Mouse (Mus musculus) bone marrow, adult 2 months (tissue): ENCODE measurements around the gene Gm436. TPM values are rescaled to one million over a fixed set of nuclear protein-coding genes. Genes with fewer than 3 reads are reported as not detected.

Experiments used
- H3K27ac ChIP-seq: fragments of 200-500 bp; 2 replicates; pipeline ENCODE4 v1.5.1; 2012; ENCODE audit warnings: low read depth, mild to moderate bottlenecking, control low read depth, inconsistent platforms, low read length; ENCODE audit not compliant: control insufficient read depth, poor library complexity, insufficient read depth
- H3K4me1 ChIP-seq: fragments of 200-500 bp; 2 replicates; pipeline ENCODE4 v1.6.1; 2011; ENCODE audit warnings: low read length; ENCODE audit not compliant: control insufficient read depth, insufficient read depth
- H3K4me3 ChIP-seq: fragments of 200-500 bp; replicated peaks from 2 replicates; pipeline ENCODE3; 2011; ENCODE audit warnings: mild to moderate bottlenecking, low read depth, low read length, control low read depth; ENCODE audit not compliant: control insufficient read depth
- CTCF ChIP-seq: fragments of 200-500 bp; IDR thresholded peaks from 2 replicates; pipeline ENCODE4 v1.5.1; 2011; ENCODE audit warnings: low read length, control low read depth; ENCODE audit not compliant: control insufficient read depth, insufficient read depth
- POLR2A ChIP-seq: fragments of 200-500 bp; IDR thresholded peaks from 2 replicates; pipeline ENCODE4 v1.6.1; 2011; ENCODE audit warnings: low read depth, mild to moderate bottlenecking, control low read depth, low read length, borderline replicate concordance; ENCODE audit not compliant: control insufficient read depth
- WGBS: fragments of 180-500 bp; shearing (Covaris S2); methylation state at CpG from one replicate; pipeline ENCODE4 v1.1.7; 2018; 5-methylcytosine and 5-hydroxymethylcytosine counted together
- polyA plus RNA-seq: library from polyadenylated mRNA; stranded (reverse); fragments of >200 nt; gene quantifications from 2 replicates; pipeline ENCODE4 v1.2.4, GENCODE M21; 2011; ENCODE audit warnings: low replicate concordance; ENCODE audit not compliant: missing spikeins, insufficient read depth, insufficient read length

The Gm436 gene
- polyA plus RNA-seq: not detected in 2 replicates

DNA sequence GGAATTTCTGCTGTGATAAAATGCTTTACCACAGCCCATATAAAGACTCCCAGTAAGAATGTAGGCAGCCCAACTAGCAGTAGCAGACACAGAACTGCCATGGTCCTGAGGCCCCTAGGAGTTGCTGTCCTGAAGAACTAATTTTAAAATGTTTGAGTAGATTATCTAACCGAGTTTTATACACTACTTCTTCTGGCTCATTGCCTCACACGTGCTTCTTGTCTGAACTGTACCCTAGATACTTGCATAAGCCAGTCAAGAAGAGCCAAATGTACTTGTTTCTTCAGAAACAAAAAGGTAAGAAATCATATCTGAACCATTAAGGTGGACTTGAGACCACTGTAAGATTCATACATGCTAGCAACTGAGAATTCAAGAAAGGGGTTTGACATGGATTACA, at the start of gene Gm436:
Gene Gm436, minus strand, starts transcription at position 101 of the 400 bp plus-strand sequence.
- 53% methylated on average over 2 of the region's 2 CpGs for WGBS
- Histone ChIP-seq H3K4me3 (no peak within 1 kb of the TSS), H3K27ac (no peak within 1 kb of the TSS), H3K4me1 (no peaks in the 10 kb centered on the region)
- no peak for TF ChIP-seq POLR2A

- TF ChIP-seq POLR2A: no peak
- no peak for TF ChIP-seq CTCF
- WGBS: 70% methylated on average over 1 of the region's 1 CpGs
- H3K27ac ChIP-seq: no peak within 1 kb of the TSS
- no peaks in the 10 kb centered on the region for H3K4me1 ChIP-seq
- no peak within 1 kb of the TSS for H3K4me3 ChIP-seq
Measured at GRCm38 (mm10) chr4:144721304-144721703, 35.1 kb upstream of the Gm436 start, which contains the start of gene Gm13178. Gm13178 (minus strand) TSS chr4:144721404.

DNA sequence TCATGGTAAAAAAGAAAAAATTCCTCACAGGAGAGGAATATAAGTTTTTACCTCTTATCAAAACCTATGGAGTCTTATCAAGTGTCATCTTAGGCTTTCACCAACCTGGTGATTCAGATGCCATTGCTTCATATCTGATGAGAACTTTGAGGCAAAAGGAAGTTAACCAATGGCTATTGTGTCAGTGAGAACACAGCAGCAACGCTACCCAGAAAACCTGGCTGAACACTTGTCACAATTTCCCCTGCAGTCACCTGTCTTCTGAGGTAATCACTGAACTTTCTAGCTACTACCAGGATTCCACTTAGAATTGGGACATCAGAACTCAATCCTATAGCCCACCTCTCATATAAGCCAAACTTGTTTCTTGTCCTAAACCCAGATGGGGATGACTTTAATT, 33.5 kb upstream of the Gm436 start:
- TF ChIP-seq CTCF: no peak
- TF ChIP-seq POLR2A: no peak
- Histone ChIP-seq H3K27ac (no peak overlapping the region), H3K4me3 (no peak overlapping the region), H3K4me1 (no peaks in the 10 kb centered on the region)
- WGBS: 63% methylated on average over 1 of the region's 1 CpGs

GRCm38 (mm10) chr4:144718288-144718687, 32.1 kb upstream of the Gm436 start:
- 75% methylated on average over 1 of the region's 1 CpGs for WGBS
- Histone ChIP-seq H3K4me3 (no peak overlapping the region), H3K27ac (no peak overlapping the region), H3K4me1 (no peaks in the 10 kb centered on the region)
- TF ChIP-seq POLR2A (no peak), CTCF (no peak)

DNA sequence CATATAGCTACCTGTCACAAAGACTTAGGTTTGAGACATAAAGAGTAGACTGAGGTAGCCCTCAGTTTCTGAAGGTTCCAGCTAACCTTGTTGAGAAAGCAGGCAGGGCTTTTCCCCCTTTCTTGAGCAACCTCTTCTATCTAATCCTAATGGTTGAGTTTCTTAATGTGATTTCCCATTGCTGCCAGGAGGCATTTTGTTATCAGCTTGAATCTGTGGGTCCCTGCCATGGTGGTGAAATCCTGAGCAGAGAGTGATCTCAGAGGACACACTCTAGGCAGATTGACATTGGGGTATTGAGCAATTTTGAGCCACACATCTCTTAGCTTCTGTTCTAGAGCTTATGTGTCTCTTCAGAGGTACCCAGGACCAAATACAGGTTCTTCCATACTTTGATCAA, 47.9 kb downstream of the Gm436 start:
- no peak overlapping the region for H3K27ac ChIP-seq
- H3K4me3 ChIP-seq: no peak overlapping the region
- TF ChIP-seq CTCF (no peak), POLR2A (no peak)
- no peaks in the 10 kb centered on the region for H3K4me1 ChIP-seq

Other genes with a start within 250 kb of the Gm436 start
- not detected in 2 replicates for gene 1700012P22Rik, start 247.6 kb downstream of the Gm436 start, polyA plus RNA-seq
- gene Gm9944, start 233.1 kb downstream of the Gm436 start, polyA plus RNA-seq: not detected in 2 replicates
- gene Aadacl3, start 222.6 kb downstream of the Gm436 start, polyA plus RNA-seq: not detected in 2 replicates
- gene 9430007A20Rik, start 166.5 kb downstream of the Gm436 start, polyA plus RNA-seq: not detected in 2 replicates
- gene Gm13124, start 121.2 kb downstream of the Gm436 start, polyA plus RNA-seq: not detected in 2 replicates
- gene Aadacl4, start 72.7 kb downstream of the Gm436 start, polyA plus RNA-seq: not detected in 2 replicates
- gene Gm13178, start 35.0 kb upstream of the Gm436 start, polyA plus RNA-seq: not detected in 2 replicates
- not detected in 2 replicates for gene Gm438, start 100.2 kb upstream of the Gm436 start, polyA plus RNA-seq
- 24.5 and 58.7 TPM in 2 replicates for gene Dhrs3, start 206.5 kb upstream of the Gm436 start, polyA plus RNA-seq